Mouse (Mus musculus): Measurements from ENCODE around the gene Slc25a28. TPM values are rescaled to one million over a fixed set of nuclear protein-coding genes. Genes with fewer than 3 reads are reported as not detected.

Gene Slc25a28
- total and polyA plus RNA-seq, 2 experiments from 2014 or later = 16.1 to 53.1 TPM

DNA sequence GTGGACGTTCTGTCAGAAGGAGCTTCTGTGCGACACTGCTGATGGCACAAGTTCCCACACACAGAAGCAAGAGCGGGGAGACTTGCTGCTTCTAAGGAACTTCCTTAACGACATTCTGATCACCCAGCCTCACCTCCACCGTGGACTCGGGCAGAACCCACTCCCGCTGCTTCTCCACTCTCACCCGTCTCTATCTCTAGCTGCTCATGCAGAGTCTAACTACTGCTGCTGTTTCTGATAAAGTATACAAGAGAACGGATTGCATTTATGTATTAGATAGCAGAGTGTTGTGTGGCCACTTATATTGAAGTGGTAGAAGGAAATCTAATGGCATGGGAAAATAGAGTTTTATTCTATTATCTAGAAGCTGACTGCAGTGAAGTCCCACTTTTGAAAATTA lies 13.9 kb downstream of the Slc25a28 start:
- Histone ChIP-seq H3K9ac (replicated peaks; ENCODE audit: low read length) (no peak overlapping the region), H3K27me3 (ENCODE audit: insufficient read depth, low read length) (no peaks in the 10 kb centered on the region), H3K9me3 (ENCODE audit: low read length) (no peaks in the 10 kb centered on the region), H3K4me3 (ENCODE audit: low read length) (no peak overlapping the region), H3K27ac (no peak overlapping the region), H3K4me2 (ENCODE audit: low read depth, low read length) (no peak overlapping the region), H3K36me3 (ENCODE audit: insufficient read depth, low read length) (peaks cover 11% of the 10 kb centered on the region; the same call in 1 of the 2 replicates), H3K4me1 (ENCODE audit: insufficient read depth, low read length) (no peaks in the 10 kb centered on the region)
- ATAC-seq (no peak), DNase-seq (ENCODE audit: low spot score) (no peak)
- TF ChIP-seq CTCF (IDR thresholded peaks at IDR 0.05; ENCODE audit: low read depth) = no peak
- WGBS = 87% methylated on average over 9 of the region's 9 CpGs

DNA sequence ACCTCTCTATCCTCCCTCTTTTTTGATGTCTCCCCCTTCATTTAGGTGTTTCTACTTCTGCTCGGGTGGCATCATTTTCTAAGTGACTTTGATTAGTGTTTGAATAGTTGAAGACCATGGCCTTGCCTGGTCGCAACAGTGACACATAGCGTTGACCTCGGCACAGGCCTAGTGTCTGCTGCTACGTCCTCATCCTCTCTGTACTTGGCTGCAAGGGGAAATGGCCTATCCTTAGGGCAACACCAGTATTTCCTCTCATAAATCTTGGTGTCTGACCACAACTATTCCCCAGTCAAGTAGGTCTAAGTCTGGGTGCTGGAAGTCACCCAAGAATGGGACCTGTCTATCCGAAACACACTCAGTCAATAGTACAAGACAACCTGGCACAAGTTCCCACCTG lies 15.0 kb downstream of the Slc25a28 start:
- WGBS = 88% methylated on average over 6 of the region's 6 CpGs
- Histone ChIP-seq H3K27ac (no peak overlapping the region), H3K27me3 (ENCODE audit: insufficient read depth, low read length) (no peaks in the 10 kb centered on the region), H3K9ac (replicated peaks; ENCODE audit: low read length) (no peak overlapping the region), H3K4me3 (ENCODE audit: low read length) (no peak overlapping the region), H3K36me3 (ENCODE audit: insufficient read depth, low read length) (peaks cover 11% of the 10 kb centered on the region; the same call in 1 of the 2 replicates), H3K9me3 (ENCODE audit: low read length) (no peaks in the 10 kb centered on the region), H3K4me1 (ENCODE audit: insufficient read depth, low read length) (no peaks in the 10 kb centered on the region), H3K4me2 (ENCODE audit: low read depth, low read length) (no peak overlapping the region)
- no peak for TF ChIP-seq CTCF (IDR thresholded peaks at IDR 0.05; ENCODE audit: low read depth)
- DNase-seq (ENCODE audit: low spot score) (no peak), ATAC-seq (no peak)

DNA sequence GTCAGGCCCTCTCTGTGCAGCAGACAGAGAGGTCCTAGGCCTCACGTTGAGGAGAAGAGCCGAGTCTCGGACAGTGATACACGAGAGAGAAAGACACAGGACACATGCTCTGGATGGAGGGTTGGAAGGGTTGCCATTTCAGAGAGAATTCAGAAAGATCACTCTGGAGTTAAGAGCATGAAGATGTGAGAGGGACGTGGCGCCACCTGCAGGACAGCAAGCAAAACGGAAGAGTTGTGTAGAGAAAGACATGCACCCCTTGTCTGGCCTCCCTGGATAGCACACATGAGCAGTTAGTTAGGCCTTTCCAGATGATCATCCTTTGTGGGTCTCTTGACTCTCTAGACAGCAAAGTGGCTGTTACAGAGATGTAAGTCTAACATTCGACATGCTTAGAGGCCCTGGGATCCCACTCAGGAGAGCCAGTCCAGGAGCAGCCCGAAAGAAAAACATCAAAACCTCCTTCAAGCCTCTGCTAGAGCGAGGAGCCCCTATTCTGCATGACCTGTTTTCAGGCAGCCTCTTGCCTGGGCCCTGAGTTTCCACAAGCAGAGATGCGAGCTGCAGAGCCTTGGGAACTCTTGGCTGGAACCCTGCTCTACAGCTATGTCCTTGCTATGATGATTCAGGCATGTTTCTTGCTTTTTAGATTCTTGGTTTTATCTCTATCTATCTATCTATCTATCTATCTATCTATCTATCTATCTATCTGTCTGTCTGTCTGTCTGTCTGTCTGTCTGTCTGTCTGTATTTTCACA lies 18.8 kb downstream of the Slc25a28 start:
- WGBS = 37% methylated on average over 11 of the region's 11 CpGs
- Histone ChIP-seq H3K9ac (replicated peaks; ENCODE audit: low read length) (no peak overlapping the region), H3K9me3 (ENCODE audit: low read length) (no peaks in the 10 kb centered on the region), H3K4me3 (ENCODE audit: low read length) (no peak overlapping the region), H3K27me3 (ENCODE audit: insufficient read depth, low read length) (no peaks in the 10 kb centered on the region), H3K4me2 (ENCODE audit: low read depth, low read length) (no peak overlapping the region), H3K36me3 (ENCODE audit: insufficient read depth, low read length) (no peaks in the 10 kb centered on the region), H3K27ac (no peak overlapping the region), H3K4me1 (ENCODE audit: insufficient read depth, low read length) (no peaks in the 10 kb centered on the region)
- TF ChIP-seq CTCF (IDR thresholded peaks at IDR 0.05; ENCODE audit: low read depth) = peak; percentile 91
- DNase-seq (ENCODE audit: low spot score) = peak; percentile 84
- ATAC-seq = peak; percentile 67; the same call in 1 of the 2 replicates

DNA sequence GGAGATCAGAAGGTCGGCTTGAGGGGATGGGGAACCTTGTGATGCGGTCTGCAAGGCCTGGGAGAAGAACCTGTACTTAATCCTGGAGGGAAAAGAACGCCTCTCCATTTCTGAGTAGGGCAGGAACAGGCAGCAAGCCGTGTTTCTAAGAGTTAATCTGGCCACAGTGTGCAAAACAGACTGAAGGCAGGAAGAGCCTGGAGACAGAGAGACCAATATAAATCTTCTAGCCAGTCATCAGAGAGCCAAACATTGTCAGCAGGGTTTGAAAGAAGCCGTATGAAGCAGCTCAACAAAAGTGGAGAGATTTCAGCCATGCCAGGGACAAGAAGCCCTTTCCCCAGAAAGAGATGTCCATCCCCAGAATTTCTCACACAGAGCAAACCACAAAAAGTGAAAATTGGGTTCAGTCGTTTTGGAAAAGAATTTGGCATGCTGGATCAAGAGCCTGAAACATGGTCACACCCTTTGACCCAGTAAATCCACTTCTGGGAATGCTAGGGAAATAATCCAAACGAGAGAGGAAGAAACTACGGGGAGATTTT lies 23.4 kb downstream of the Slc25a28 start:
- TF ChIP-seq CTCF (IDR thresholded peaks at IDR 0.05; ENCODE audit: low read depth) = no peak
- WGBS = 68% methylated on average over 8 of the region's 8 CpGs
- no peaks in the 10 kb centered on the region for H3K9me3 ChIP-seq (ENCODE audit: low read length)

DNA sequence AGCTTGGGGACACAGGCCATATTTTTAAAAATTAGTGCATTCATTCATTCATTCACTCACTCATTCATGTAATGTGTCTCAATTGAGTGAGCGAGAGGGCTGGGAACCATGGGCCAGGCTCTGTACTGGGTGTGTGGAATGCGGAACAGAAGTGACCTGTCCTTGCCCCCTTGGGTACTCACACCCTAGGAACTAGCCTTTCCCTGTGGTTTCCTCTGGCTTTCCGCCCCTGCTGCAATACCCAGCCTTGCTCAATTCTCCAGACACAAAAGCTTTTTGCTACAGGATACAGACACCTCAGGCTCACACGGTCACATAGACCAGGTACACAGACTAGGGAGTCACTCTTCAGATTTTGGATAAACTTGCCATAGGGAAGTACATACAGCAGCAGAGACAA lies 26.3 kb downstream of the Slc25a28 start:
- Histone ChIP-seq H3K36me3 (ENCODE audit: insufficient read depth, low read length) (no peaks in the 10 kb centered on the region), H3K9ac (replicated peaks; ENCODE audit: low read length) (no peak overlapping the region), H3K9me3 (ENCODE audit: low read length) (no peaks in the 10 kb centered on the region), H3K4me1 (ENCODE audit: insufficient read depth, low read length) (no peaks in the 10 kb centered on the region), H3K4me2 (ENCODE audit: low read depth, low read length) (no peak overlapping the region), H3K4me3 (ENCODE audit: low read length) (no peak overlapping the region), H3K27me3 (ENCODE audit: insufficient read depth, low read length) (no peaks in the 10 kb centered on the region), H3K27ac (no peak overlapping the region)
- ATAC-seq = no peak
- no peak for DNase-seq (ENCODE audit: low spot score)
- no peak for TF ChIP-seq CTCF (IDR thresholded peaks at IDR 0.05; ENCODE audit: low read depth)
- 95% methylated on average over 4 of the region's 4 CpGs for WGBS

More for the DNA sequence above, 23.4 kb downstream of the Slc25a28 start:
- no peak overlapping the region for H3K4me2 ChIP-seq (ENCODE audit: low read depth, low read length)
- H3K36me3 ChIP-seq (ENCODE audit: insufficient read depth, low read length) = no peaks in the 10 kb centered on the region
- H3K27ac ChIP-seq = no peak overlapping the region
- H3K27me3 ChIP-seq (ENCODE audit: insufficient read depth, low read length) = no peaks in the 10 kb centered on the region
- no peak overlapping the region for H3K9ac ChIP-seq (replicated peaks; ENCODE audit: low read length)
- H3K4me3 ChIP-seq (ENCODE audit: low read length) = no peak overlapping the region
- H3K4me1 ChIP-seq (ENCODE audit: insufficient read depth, low read length) = no peaks in the 10 kb centered on the region
- DNase-seq (ENCODE audit: low spot score) = no peak
- ATAC-seq = no peak

DNA sequence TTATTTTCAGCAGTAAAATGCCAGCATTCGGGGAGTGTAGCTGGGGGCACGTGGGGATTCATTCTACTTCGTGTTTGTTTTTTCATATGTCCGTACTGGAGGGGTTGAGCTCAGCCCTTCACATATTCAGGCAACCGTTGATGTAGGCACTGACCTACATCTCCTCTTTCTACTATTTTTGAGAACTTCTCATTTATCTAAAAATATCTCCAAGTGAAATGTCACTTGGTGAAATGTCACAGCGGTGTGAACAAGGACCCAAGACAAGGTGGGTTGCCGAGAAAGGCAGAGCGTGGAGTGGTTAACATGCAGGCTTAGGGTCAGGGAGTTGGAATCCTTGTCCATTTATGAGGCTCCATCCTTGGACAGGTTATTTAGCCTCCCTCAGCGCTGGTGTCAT lies 27.4 kb downstream of the Slc25a28 start:
- ATAC-seq (no peak), DNase-seq (ENCODE audit: low spot score) (no peak)
- 87% methylated on average over 9 of the region's 9 CpGs for WGBS
- H3K27ac ChIP-seq = no peak overlapping the region
- H3K36me3 ChIP-seq (ENCODE audit: insufficient read depth, low read length) = no peaks in the 10 kb centered on the region
- H3K9ac ChIP-seq (replicated peaks; ENCODE audit: low read length) = no peak overlapping the region
- H3K4me3 ChIP-seq (ENCODE audit: low read length) = no peak overlapping the region
- H3K9me3 ChIP-seq (ENCODE audit: low read length) = no peaks in the 10 kb centered on the region
- H3K4me2 ChIP-seq (ENCODE audit: low read depth, low read length) = no peak overlapping the region
- H3K4me1 ChIP-seq (ENCODE audit: insufficient read depth, low read length) = no peaks in the 10 kb centered on the region
- no peak for TF ChIP-seq CTCF (IDR thresholded peaks at IDR 0.05; ENCODE audit: low read depth)
- H3K27me3 ChIP-seq (ENCODE audit: insufficient read depth, low read length) = no peaks in the 10 kb centered on the region

DNA sequence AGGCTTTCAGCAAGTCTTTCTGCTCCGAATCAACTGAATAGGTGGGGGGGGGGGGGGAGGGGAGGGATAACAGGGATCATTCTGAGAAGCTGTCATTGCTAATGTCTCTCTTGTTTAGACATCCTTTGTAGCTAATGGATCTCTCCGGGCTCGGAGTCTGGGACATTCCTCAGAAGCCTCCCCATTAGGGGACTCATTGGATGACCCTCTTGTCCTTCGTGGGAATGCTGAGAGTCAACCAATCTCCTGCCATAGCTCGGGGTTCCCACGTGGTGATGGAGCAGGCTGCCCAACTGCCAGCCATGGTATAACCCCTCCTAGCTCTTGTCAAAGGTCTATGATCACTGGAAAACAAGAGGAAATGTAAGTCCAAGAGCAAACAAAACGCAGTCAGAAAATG lies 27.8 kb downstream of the Slc25a28 start:
- TF ChIP-seq CTCF (IDR thresholded peaks at IDR 0.05; ENCODE audit: low read depth) = no peak
- Histone ChIP-seq H3K4me3 (ENCODE audit: low read length) (no peak overlapping the region), H3K9ac (replicated peaks; ENCODE audit: low read length) (no peak overlapping the region), H3K27me3 (ENCODE audit: insufficient read depth, low read length) (no peaks in the 10 kb centered on the region), H3K36me3 (ENCODE audit: insufficient read depth, low read length) (no peaks in the 10 kb centered on the region), H3K27ac (no peak overlapping the region), H3K4me1 (ENCODE audit: insufficient read depth, low read length) (no peaks in the 10 kb centered on the region), H3K4me2 (ENCODE audit: low read depth, low read length) (no peak overlapping the region), H3K9me3 (ENCODE audit: low read length) (no peaks in the 10 kb centered on the region)
- 57% methylated on average over 7 of the region's 7 CpGs for WGBS
- no peak for DNase-seq (ENCODE audit: low spot score)
- no peak for ATAC-seq
